In genomic region chr6:72885268-72885667, GRCm38 (mm10) we compare ENCODE assay signal across 33 mouse cellular contexts.
"Had no signal": no experiment of that assay in that cellular context is flagged by ENCODE, and none has a peak within 500 bp of the region (broad histone marks: within the 10 kb centered on the region; RNA-seq: fewer than 3 reads in every experiment).

No protein-coding gene starts in this region.

- H3K4me1 ChIP-seq: hindbrain, embryonic 10.5 days had no signal

- H3K9ac ChIP-seq: heart, embryonic 12.5 days; heart, embryonic 13.5 days; heart, embryonic 15.5 days; hindbrain, embryonic 12.5 days; hindbrain, embryonic 13.5 days; hindbrain, embryonic 14.5 days; hindbrain, embryonic 15.5 days; intestine, embryonic 15.5 days; kidney, embryonic 15.5 days had no signal

- H3K27me3 ChIP-seq: heart, embryonic 12.5 days; heart, embryonic 13.5 days; heart, embryonic 15.5 days; hindbrain, embryonic 12.5 days; hindbrain, embryonic 13.5 days; hindbrain, embryonic 15.5 days; intestine, embryonic 15.5 days; kidney, embryonic 15.5 days had no signal

- DNase-seq: heart, postnatal 10 days; heart, postnatal 14 days; heart, postnatal 36 days; heart, postnatal 4 days; kidney, adult 11 months; kidney, adult 18-20 months; kidney, adult 2 months; kidney, adult 8-10 months; kidney, adult 9 months; kidney, postnatal 10 days; kidney, postnatal 14 days; kidney, postnatal 25 days; kidney, postnatal 4 days; layer of hippocampus, adult 9-11 months; layer of hippocampus, postnatal 36 days had no signal

- H3K36me3 ChIP-seq: hindbrain, embryonic 12.5 days; hindbrain, embryonic 13.5 days; hindbrain, embryonic 15.5 days; intestine, embryonic 15.5 days had no signal

- H3K27ac ChIP-seq: heart, embryonic 13.5 days; heart, embryonic 15.5 days; hindbrain, embryonic 10.5 days; hindbrain, embryonic 12.5 days; hindbrain, embryonic 13.5 days; hindbrain, embryonic 14.5 days; hindbrain, embryonic 15.5 days; hindbrain, postnatal 0 days; intestine, embryonic 15.5 days; kidney, embryonic 15.5 days; kidney, postnatal 0 days; layer of hippocampus, adult 2 months; left cerebral cortex, adult 2 months had no signal

- H3K9me3 ChIP-seq: heart, embryonic 12.5 days; heart, embryonic 13.5 days; heart, embryonic 15.5 days; hindbrain, embryonic 10.5 days; hindbrain, embryonic 12.5 days; hindbrain, embryonic 13.5 days; hindbrain, embryonic 15.5 days; intestine, embryonic 15.5 days; kidney, embryonic 15.5 days had no signal

- ATAC-seq: hindbrain, embryonic 16.5 days; hindbrain, postnatal 0 days; inflammation-experienced regulatory T-cells, adult 6 months; intestine, embryonic 15.5 days; intestine, embryonic 16.5 days; intestine, postnatal 0 days had no signal

- H3K4me3 ChIP-seq: heart, embryonic 12.5 days; heart, embryonic 13.5 days; heart, embryonic 15.5 days; hindbrain, embryonic 10.5 days; hindbrain, embryonic 12.5 days; hindbrain, embryonic 13.5 days; hindbrain, embryonic 15.5 days; intestine, embryonic 15.5 days; kidney, embryonic 15.5 days; layer of hippocampus, adult 2 months; left cerebral cortex, adult 2 months had no signal

- H3K4me2 ChIP-seq: heart, embryonic 12.5 days; heart, embryonic 13.5 days; heart, embryonic 15.5 days; hindbrain, embryonic 12.5 days; hindbrain, embryonic 13.5 days; hindbrain, embryonic 14.5 days; hindbrain, embryonic 15.5 days; intestine, embryonic 15.5 days; kidney, embryonic 15.5 days had no signal
